Mouse (Mus musculus) heart, adult 9 months (tissue): ENCODE results near the gene Chrna7.

ENCODE experiments used
- DNase-seq, 2 experiments: peaks; one replicate each; pipeline ENCODE4 v3.0.0; 2022; ENCODE audit warnings: low spot score in 2 of 2

Gene Chrna7

DNA sequence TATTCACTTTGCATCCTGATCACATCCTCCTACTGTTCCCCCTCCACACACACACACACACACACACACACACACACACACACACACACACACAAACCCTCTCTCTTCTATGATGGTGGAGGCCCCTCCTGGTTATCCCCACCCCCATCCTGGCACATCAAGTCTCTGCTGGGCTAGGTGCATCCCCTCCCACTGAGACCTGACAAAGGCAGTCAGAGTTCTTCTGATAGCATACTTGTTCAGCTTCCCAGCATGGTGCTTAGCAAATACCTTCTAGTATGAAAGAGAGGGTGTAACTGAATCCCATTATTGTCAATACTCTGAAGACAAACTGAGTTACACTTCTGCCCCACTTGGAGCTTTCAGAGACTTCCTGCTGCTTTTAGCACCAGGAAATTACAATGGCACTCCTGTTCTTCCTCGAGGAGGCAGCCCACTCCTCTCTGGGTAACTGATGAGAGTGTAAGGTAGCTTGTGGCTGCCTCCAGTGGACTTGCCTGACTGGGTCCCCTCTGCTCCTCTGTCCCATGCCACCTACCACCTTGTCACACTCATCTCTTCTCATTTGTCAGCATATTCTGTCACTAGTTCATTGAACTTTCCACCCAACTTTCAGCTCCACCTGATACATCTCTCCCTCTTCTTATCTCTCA, 127.9 kb downstream of the Chrna7 start:
- no peak for DNase-seq

DNA sequence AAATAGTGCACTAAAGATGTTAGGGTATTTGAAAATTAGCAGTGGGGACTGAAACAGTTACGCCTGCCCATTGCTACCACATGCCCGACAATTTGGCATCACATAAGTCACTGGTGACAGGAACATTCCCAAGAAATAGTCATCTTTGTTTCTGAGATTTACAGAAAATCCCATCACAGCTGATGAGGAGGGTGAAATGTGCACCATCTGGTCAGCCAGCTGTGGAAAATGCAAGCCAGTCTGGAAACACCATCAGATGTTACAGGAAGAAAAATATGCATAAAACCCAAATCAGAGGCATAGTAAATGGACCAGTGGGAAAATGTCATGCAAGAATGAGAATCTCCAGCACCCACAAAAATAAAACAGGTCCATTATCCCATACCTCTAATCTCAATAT, 151.4 kb downstream of the Chrna7 start:
- DNase-seq: no peak
